Mouse (Mus musculus) CH12.LX (cell line): ENCODE measurements around the gene Slc25a23. TPM values are rescaled to one million over a fixed set of nuclear protein-coding genes. Genes with fewer than 3 reads are reported as not detected.
A peak's percentile ranks its signal among the peaks of the same experiment; 100 is the strongest.

Experiments used
- DNase-seq: peaks from one replicate; pipeline ENCODE4 v3.0.0-alpha.2; 2013; ENCODE audit errors: extremely low read depth
- H3K27ac ChIP-seq: 2 replicates; pipeline ENCODE4 v1.5.1; 2012; ENCODE audit warnings: low read depth, mild to moderate bottlenecking, control low read depth, moderate library complexity; ENCODE audit not compliant: insufficient read depth
- H3K27me3 ChIP-seq: replicated peaks from 2 replicates; pipeline ENCODE3; 2012; ENCODE audit warnings: inconsistent platforms
- H3K36me3 ChIP-seq, 2 experiments: replicated peaks in 1 of 2; 2 replicates each; pipeline versions ENCODE3 to v1.6.1; 2012; ENCODE audit warnings: inconsistent platforms in 1 of 2, low read length in 1 of 2, mild to moderate bottlenecking in 1 of 2, mixed read lengths in 1 of 2, moderate library complexity in 1 of 2; ENCODE audit not compliant: control insufficient read depth in 1 of 2, insufficient read depth in 1 of 2
- H3K4me1 ChIP-seq, 2 experiments: 2 replicates each; pipeline ENCODE4 v1.6.1; 2012; ENCODE audit warnings: inconsistent platforms in 1 of 2, moderate library complexity in 1 of 2; ENCODE audit not compliant: insufficient read depth in 2 of 2, control insufficient read depth in 1 of 2
- H3K4me2 ChIP-seq: 2 replicates; pipeline ENCODE4 v1.6.1; 2012; ENCODE audit warnings: low read depth, mild to moderate bottlenecking, control low read depth; ENCODE audit not compliant: poor library complexity, insufficient read depth, severe bottlenecking
- H3K4me3 ChIP-seq, 3 experiments: fragments of 150-350 bp in 1 of 3; sonication (generic) in 1 of 3; replicated peaks in 1 of 3; 2 replicates each; pipeline versions ENCODE3 to v1.5.1; 2011 to 2012; ENCODE audit warnings: low read depth in 2 of 3, low read length in 2 of 3, mild to moderate bottlenecking in 2 of 3, moderate library complexity in 2 of 3, control low read depth in 1 of 3, improper control_type of control experiment in 1 of 3, inconsistent platforms in 1 of 3, mixed read lengths in 1 of 3; ENCODE audit not compliant: poor library complexity in 1 of 3
- H3K79me2 ChIP-seq: replicated peaks from 2 replicates; pipeline ENCODE4 v1.6.1; 2012; ENCODE audit warnings: mild to moderate bottlenecking, moderate library complexity; ENCODE audit not compliant: control insufficient read depth, poor library complexity, insufficient read depth, severe bottlenecking; ENCODE audit errors: extremely low read depth
- H3K9ac ChIP-seq: 2 replicates; pipeline ENCODE4 v1.6.1; 2012; ENCODE audit warnings: low read depth, mild to moderate bottlenecking, control low read depth, moderate library complexity; ENCODE audit not compliant: insufficient read depth
- H3K9me3 ChIP-seq: replicated peaks from 2 replicates; pipeline ENCODE3; 2012; ENCODE audit warnings: low read length, inconsistent platforms, mixed read lengths
- BHLHE40 ChIP-seq: IDR thresholded peaks from 2 replicates; pipeline ENCODE4 v1.6.1; 2011; ENCODE audit warnings: mild to moderate bottlenecking, low read depth, low read length, improper control_type of control experiment
- CHD1 ChIP-seq: IDR thresholded peaks from 2 replicates; pipeline ENCODE4 v1.6.1; 2012; ENCODE audit warnings: low read depth, low read length, improper control_type of control experiment, inconsistent platforms
- E2F4 ChIP-seq: IDR thresholded peaks from 2 replicates; pipeline ENCODE4 v1.6.1; 2011; ENCODE audit warnings: low read depth, low read length, improper control_type of control experiment; ENCODE audit not compliant: insufficient replicate concordance
- ELF1 ChIP-seq: IDR thresholded peaks from 2 replicates; pipeline ENCODE4 v1.6.1; 2014; ENCODE audit warnings: low read depth, mild to moderate bottlenecking, inconsistent platforms, low read length, improper control_type of control experiment
- EP300 ChIP-seq: IDR thresholded peaks from 2 replicates; pipeline ENCODE4 v1.6.1; 2011; ENCODE audit warnings: low read length, improper control_type of control experiment
- ETS1 ChIP-seq: conservative IDR thresholded peaks from 2 replicates; pipeline ENCODE4 v1.6.1; 2012; ENCODE audit warnings: low read depth, mild to moderate bottlenecking, inconsistent platforms, low read length, improper control_type of control experiment, moderate library complexity
- HCFC1 ChIP-seq: IDR thresholded peaks from 2 replicates; pipeline ENCODE4 v1.6.1; 2012; ENCODE audit warnings: low read depth, mild to moderate bottlenecking, inconsistent platforms, low read length, improper control_type of control experiment
- IRF4 ChIP-seq: IDR thresholded peaks from 2 replicates; pipeline ENCODE4 v1.6.1; 2014; ENCODE audit warnings: low read depth, mild to moderate bottlenecking, inconsistent platforms, low read length, improper control_type of control experiment
- JUN ChIP-seq: IDR thresholded peaks from 2 replicates; pipeline ENCODE4 v1.6.1; 2011; ENCODE audit warnings: low read depth, mild to moderate bottlenecking, low read length, improper control_type of control experiment, moderate library complexity; ENCODE audit not compliant: insufficient read depth
- JUND ChIP-seq: conservative IDR thresholded peaks from 2 replicates; pipeline ENCODE4 v1.6.1; 2011; ENCODE audit warnings: low read depth, low read length, improper control_type of control experiment
- KAT2A ChIP-seq: IDR thresholded peaks from 2 replicates; pipeline ENCODE4 v1.6.1; 2012; ENCODE audit warnings: low read length, improper control_type of control experiment, inconsistent platforms; ENCODE audit not compliant: insufficient replicate concordance
- MAFK ChIP-seq: IDR thresholded peaks from 2 replicates; pipeline ENCODE4 v1.6.1; 2011; ENCODE audit warnings: low read length, improper control_type of control experiment; ENCODE audit not compliant: insufficient replicate concordance
- MAX ChIP-seq: IDR thresholded peaks from 2 replicates; pipeline ENCODE4 v1.6.1; 2011; ENCODE audit warnings: low read length, improper control_type of control experiment
- MEF2A ChIP-seq: IDR thresholded peaks from 2 replicates; pipeline ENCODE4 v1.6.1; 2014; ENCODE audit warnings: low read depth, mild to moderate bottlenecking, inconsistent platforms, low read length, improper control_type of control experiment, borderline replicate concordance
- MXI1 ChIP-seq: IDR thresholded peaks from 2 replicates; pipeline ENCODE4 v1.6.1; 2011; ENCODE audit warnings: mild to moderate bottlenecking, low read depth, low read length, improper control_type of control experiment
- MYC ChIP-seq: IDR thresholded peaks from 2 replicates; pipeline ENCODE4 v1.6.1; 2011; ENCODE audit warnings: low read depth, mild to moderate bottlenecking, improper control_type of control experiment, low read length
- NELFE ChIP-seq: IDR thresholded peaks from 2 replicates; pipeline ENCODE4 v1.6.1; 2011; ENCODE audit warnings: low read depth, low read length, improper control_type of control experiment
- NRF1 ChIP-seq: IDR thresholded peaks from 2 replicates; pipeline ENCODE4 v1.6.1; 2014; ENCODE audit warnings: low read depth, mild to moderate bottlenecking, inconsistent platforms, low read length, improper control_type of control experiment, moderate library complexity
- PAX5 ChIP-seq: IDR thresholded peaks from 2 replicates; pipeline ENCODE4 v1.6.1; 2012; ENCODE audit warnings: low read length, inconsistent platforms, mixed read lengths
- POLR2A ChIP-seq: IDR thresholded peaks from 2 replicates; pipeline ENCODE4 v1.6.1; 2011; ENCODE audit warnings: low read depth, mild to moderate bottlenecking, improper control_type of control experiment, low read length
- POLR2AphosphoS2 ChIP-seq: IDR thresholded peaks from 2 replicates; pipeline ENCODE4 v1.6.1; 2011; ENCODE audit warnings: low read depth, low read length, improper control_type of control experiment
- RCOR1 ChIP-seq: conservative IDR thresholded peaks from 2 replicates; pipeline ENCODE4 v1.6.1; 2012; ENCODE audit warnings: low read depth, mild to moderate bottlenecking, inconsistent platforms, low read length, improper control_type of control experiment
- SIN3A ChIP-seq: IDR thresholded peaks from 2 replicates; pipeline ENCODE4 v1.6.1; 2012; ENCODE audit warnings: low read length, improper control_type of control experiment, inconsistent platforms
- SMC3 ChIP-seq: IDR thresholded peaks from 2 replicates; pipeline ENCODE4 v1.6.1; 2011; ENCODE audit warnings: low read depth, low read length, improper control_type of control experiment
- TBP ChIP-seq: conservative IDR thresholded peaks from 2 replicates; pipeline ENCODE4 v1.6.1; 2011; ENCODE audit warnings: low read depth, low read length, improper control_type of control experiment
- TCF12 ChIP-seq: IDR thresholded peaks from 2 replicates; pipeline ENCODE4 v1.6.1; 2014; ENCODE audit warnings: low read depth, mild to moderate bottlenecking, inconsistent platforms, low read length, improper control_type of control experiment
- UBTF ChIP-seq: IDR thresholded peaks from 2 replicates; pipeline ENCODE4 v1.6.1; 2012; ENCODE audit warnings: low read depth, mild to moderate bottlenecking, inconsistent platforms, low read length, improper control_type of control experiment, moderate library complexity
- USF1 ChIP-seq: IDR thresholded peaks from 2 replicates; pipeline ENCODE4 v1.6.1; 2014; ENCODE audit warnings: low read depth, mild to moderate bottlenecking, inconsistent platforms, low read length, improper control_type of control experiment
- USF2 ChIP-seq: conservative IDR thresholded peaks from 2 replicates; pipeline ENCODE4 v1.6.1; 2011; ENCODE audit warnings: low read depth, low read length, improper control_type of control experiment
- ZC3H11A ChIP-seq: IDR thresholded peaks from 2 replicates; pipeline ENCODE4 v1.6.1; 2012; ENCODE audit warnings: low read depth, mild to moderate bottlenecking, inconsistent platforms, low read length, improper control_type of control experiment
- ZKSCAN1 ChIP-seq: IDR thresholded peaks from 2 replicates; pipeline ENCODE4 v1.6.1; 2012; ENCODE audit warnings: low read depth, inconsistent platforms, low read length, improper control_type of control experiment, borderline replicate concordance
- ZMIZ1 ChIP-seq: IDR thresholded peaks from 2 replicates; pipeline ENCODE4 v1.6.1; 2012; ENCODE audit warnings: low read depth, mild to moderate bottlenecking, inconsistent platforms, low read length, improper control_type of control experiment
- ZNF384 ChIP-seq: IDR thresholded peaks from 2 replicates; pipeline ENCODE4 v1.6.1; 2012; ENCODE audit warnings: low read depth, low read length, improper control_type of control experiment, inconsistent platforms
- dilution Hi-C: fragments of 300-500 bp; cut with MboI; formaldehyde crosslinking; loops from 2 replicates; pipeline ENCODE4 v1.14.3; 2020; ENCODE audit warnings: low sequenced_read_pairs; ENCODE audit not compliant: extremely low pct_unique_long_range_greater_than_20kb, extremely low pct_ligation_motif_present
- in situ Hi-C: fragments of 300-500 bp; cut with MboI; formaldehyde crosslinking; loops from 3 replicates; pipeline ENCODE4 v1.14.3; 2019; ENCODE audit warnings: low sequenced_read_pairs, low pct_ligation_motif_present, low pct_unique_long_range_greater_than_20kb, mixed read lengths
- polyA plus RNA-seq: library from polyadenylated mRNA; unstranded; fragments of >175 nt; gene quantifications from 2 replicates; pipeline ENCODE4 v1.2.1, GENCODE M21; 2012; ENCODE audit warnings: low read depth; ENCODE audit not compliant: insufficient read length
- total RNA-seq, 2 experiments: library from RNA; depleted of rRNA; stranded (reverse); fragments of 300-350 nt in 1 of 2; fragments of >200 nt in 1 of 2; gene quantifications; 2 replicates each; pipeline ENCODE4 v1.2.3; 2012 to 2014

The Slc25a23 gene
- total and polyA plus RNA-seq, 3 experiments: 2.2 to 13.8 (median 6.9) TPM

- TF ChIP-seq RCOR1: no peak
- TF ChIP-seq ETS1: peak; percentile 91
- TF ChIP-seq CHD1: no peak; the same call in 1 of the 2 replicates
- peak; percentile 32; the same call in 1 of the 2 replicates for TF ChIP-seq NELFE
- peak; percentile 91 for TF ChIP-seq ZMIZ1
- 0 out of 2 replicates have a peak, but pooled peaks have one; percentile 3 for TF ChIP-seq USF2
- TF ChIP-seq TCF12: peak; percentile 62; the same call in 1 of the 2 replicates
- peak; percentile 74; the same call in 1 of the 2 replicates for TF ChIP-seq MEF2A
- TF ChIP-seq PAX5: no peak
- TF ChIP-seq UBTF: no peak; the same call in 1 of the 2 replicates
- peak; percentile 88 for TF ChIP-seq POLR2AphosphoS2
- peak; percentile 89 for TF ChIP-seq IRF4
These were observed 49.1 kb upstream of the Slc25a23 start (continued) for GRCm38 (mm10) chr17:57108666-57109171.

- dilution Hi-C loops: no loop called here
- TF ChIP-seq USF1: peak; percentile 23; the same call in 1 of the 2 replicates
- TF ChIP-seq PAX5: no peak
- no peak; the same call in 1 of the 2 replicates for TF ChIP-seq MAX
- peak; percentile 44; the same call in 1 of the 2 replicates for TF ChIP-seq NELFE
- TF ChIP-seq EP300: no peak
- peak; percentile 24; the same call in 1 of the 2 replicates for TF ChIP-seq SMC3
- TF ChIP-seq ELF1: no peak
- peak; percentile 96; the same call in 1 of the 2 replicates for TF ChIP-seq POLR2AphosphoS2
- TF ChIP-seq JUN: no peak
- TF ChIP-seq ZKSCAN1: no peak
- TF ChIP-seq E2F4: 0 out of 2 replicates have a peak, but pooled peaks have one; percentile 47
- 0 out of 2 replicates have a peak, but pooled peaks have one; percentile 11 for TF ChIP-seq NRF1
- no peak; the same call in 1 of the 2 replicates for TF ChIP-seq MEF2A
- peak; percentile 16 for TF ChIP-seq POLR2A
- TF ChIP-seq KAT2A: no peak
- TF ChIP-seq MYC: no peak
- peak; percentile 26; the same call in 1 of the 2 replicates for TF ChIP-seq BHLHE40
- peak; percentile 56; the same call in 1 of the 2 replicates for TF ChIP-seq MAFK
- no peak for TF ChIP-seq JUND
- peak; percentile 25 for TF ChIP-seq TCF12
- TF ChIP-seq ZNF384: no peak
- TF ChIP-seq UBTF: 0 out of 2 replicates have a peak, but pooled peaks have one; percentile 23
- peak; percentile 62 for TF ChIP-seq MXI1
- no peak for TF ChIP-seq TBP
- no peak for TF ChIP-seq ZC3H11A
- TF ChIP-seq SIN3A: no peak
- peak; percentile 4; the same call in 1 of the 2 replicates for TF ChIP-seq USF2
- TF ChIP-seq CHD1: peak; percentile 75; the same call in 1 of the 2 replicates
- TF ChIP-seq HCFC1: no peak
These were observed 48.5 kb upstream of the Slc25a23 start for GRCm38 (mm10) chr17:57108040-57108665.

More at GRCm38 (mm10) chr17:57108040-57108665, 48.5 kb upstream of the Slc25a23 start:
- Histone ChIP-seq H3K9me3 (no peaks in the 10 kb centered on the region), H3K4me1 (peaks cover 15 to 48% of the 10 kb centered on the region in 2 experiments), H3K9ac (peak overlapping the region; percentile 99), H3K4me2 (peak overlapping the region; percentile 32; the same call in 1 of the 2 replicates), H3K27ac (peak overlapping the region; percentile 96), H3K79me2 (peaks cover 40% of the 10 kb centered on the region), H3K36me3 (peaks cover 21 to 25% of the 10 kb centered on the region in 2 experiments), H3K27me3 (no peaks in the 10 kb centered on the region), H3K4me3 (peak overlapping the region; percentile 61 to 83 (median 69))
- peak; percentile 65 for DNase-seq
- in situ Hi-C loops: no loop called here
